Mouse (Mus musculus) kidney, adult 2 months (tissue): ENCODE data around the gene Rexo1.

Experiments
- CTCF ChIP-seq: fragments of 200-500 bp; conservative IDR thresholded peaks from 2 replicates; pipeline ENCODE4 v1.5.1; 2011; ENCODE audit warnings: low read depth, mild to moderate bottlenecking, control low read depth, low read length, moderate library complexity, mixed read lengths; ENCODE audit not compliant: insufficient read depth, insufficient read length
- POLR2A ChIP-seq: fragments of 200-500 bp; IDR thresholded peaks from one replicate; pipeline ENCODE4 v1.6.1; 2011; ENCODE audit warnings: low read depth, low read length, control low read depth

- TF ChIP-seq CTCF (no peak), POLR2A (no peak)
Measured at GRCm38 (mm10) chr10:80532783-80533182, 28.6 kb downstream of the Rexo1 start.
